Mouse (Mus musculus): ENCODE data around the gene Chrm3. TPM values are rescaled to one million over a fixed set of nuclear protein-coding genes. Genes with fewer than 3 reads are reported as not detected.

The Chrm3 gene
- polyA plus RNA-seq, 1 experiment from 2014 or later, result 1.2 TPM

DNA sequence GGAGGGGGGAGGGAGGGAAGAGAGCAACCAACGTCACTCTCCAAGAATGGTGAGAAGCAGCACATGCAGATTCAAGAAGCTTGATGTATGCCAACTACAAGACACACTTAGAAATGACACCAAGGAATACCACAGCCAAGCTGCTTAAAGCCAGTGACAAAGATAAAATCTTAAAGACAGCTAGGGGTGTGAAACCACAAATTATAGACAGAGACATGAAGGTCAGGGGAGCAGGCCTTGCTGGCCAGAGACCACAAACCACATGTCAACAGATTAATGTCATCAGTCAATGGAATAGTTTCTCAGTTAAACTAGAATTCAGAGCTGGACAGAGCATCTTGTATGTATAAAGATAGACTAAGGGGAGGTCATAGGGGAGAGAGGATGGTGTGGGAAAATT is 341.4 kb downstream of the Chrm3 start:
- H3K36me3 ChIP-seq (ENCODE audit: control insufficient read depth, insufficient read depth, low read length), result no peaks in the 10 kb centered on the region
- WGBS, result 56% methylated on average over 1 of the region's 1 CpGs
- no peak overlapping the region for H3K27ac ChIP-seq (replicated peaks in 1 of 2; ENCODE audit: control insufficient read depth in 1 of 2, insufficient read depth in 1 of 2, low read depth in 2 of 2, low read length in 2 of 2)
- no peaks in the 10 kb centered on the region for H3K4me1 ChIP-seq (ENCODE audit: control insufficient read depth in 2 of 2, insufficient read depth in 2 of 2, low read length in 2 of 2)
- ATAC-seq (ENCODE audit: insufficient number of reproducible peaks, insufficient read depth, low FRiP score, low read depth), result no peak
- no peak overlapping the region for H3K9ac ChIP-seq (ENCODE audit: low read length)
- H3K4me3 ChIP-seq (ENCODE audit: control insufficient read depth in 1 of 2, insufficient read depth in 1 of 2, low read depth in 1 of 2, low read length in 2 of 2), result no peak overlapping the region
- H3K27me3 ChIP-seq (ENCODE audit: control insufficient read depth, insufficient read depth, low read length), result no peaks in the 10 kb centered on the region
- H3K4me2 ChIP-seq (ENCODE audit: low read length), result no peak overlapping the region
- no peaks in the 10 kb centered on the region for H3K9me3 ChIP-seq (ENCODE audit: control insufficient read depth, low read length)

- Histone ChIP-seq H3K27me3 (ENCODE audit: control insufficient read depth, insufficient read depth, low read length) (no peaks in the 10 kb centered on the region), H3K4me3 (ENCODE audit: control insufficient read depth in 1 of 2, insufficient read depth in 1 of 2, low read depth in 1 of 2, low read length in 2 of 2) (no peak overlapping the region), H3K9ac (ENCODE audit: low read length) (no peak overlapping the region), H3K27ac (replicated peaks in 1 of 2; ENCODE audit: control insufficient read depth in 1 of 2, insufficient read depth in 1 of 2, low read depth in 2 of 2, low read length in 2 of 2) (no peak overlapping the region), H3K4me1 (ENCODE audit: control insufficient read depth in 2 of 2, insufficient read depth in 2 of 2, low read length in 2 of 2) (no peaks in the 10 kb centered on the region), H3K36me3 (ENCODE audit: control insufficient read depth, insufficient read depth, low read length) (no peaks in the 10 kb centered on the region), H3K9me3 (ENCODE audit: control insufficient read depth, low read length) (no peaks in the 10 kb centered on the region), H3K4me2 (ENCODE audit: low read length) (no peak overlapping the region)
- 69% methylated on average over 4 of the region's 4 CpGs for WGBS
- no peak for ATAC-seq (ENCODE audit: insufficient number of reproducible peaks, insufficient read depth, low FRiP score, low read depth)
Observed at GRCm38 (mm10) chr13:10002916-10003315, 357.7 kb downstream of the Chrm3 start.

- WGBS, result 65% methylated on average over 2 of the region's 2 CpGs
- H3K4me1 ChIP-seq (ENCODE audit: control insufficient read depth in 2 of 2, insufficient read depth in 2 of 2, low read length in 2 of 2), result no peaks in the 10 kb centered on the region
- H3K4me3 ChIP-seq (ENCODE audit: control insufficient read depth in 1 of 2, insufficient read depth in 1 of 2, low read depth in 1 of 2, low read length in 2 of 2), result no peak overlapping the region
- H3K9me3 ChIP-seq (ENCODE audit: control insufficient read depth, low read length), result no peaks in the 10 kb centered on the region
- no peak for ATAC-seq (ENCODE audit: insufficient number of reproducible peaks, insufficient read depth, low FRiP score, low read depth)
- H3K4me2 ChIP-seq (ENCODE audit: low read length), result no peak overlapping the region
- no peak overlapping the region for H3K9ac ChIP-seq (ENCODE audit: low read length)
- no peaks in the 10 kb centered on the region for H3K27me3 ChIP-seq (ENCODE audit: control insufficient read depth, insufficient read depth, low read length)
- no peak overlapping the region for H3K27ac ChIP-seq (replicated peaks in 1 of 2; ENCODE audit: control insufficient read depth in 1 of 2, insufficient read depth in 1 of 2, low read depth in 2 of 2, low read length in 2 of 2)
- H3K36me3 ChIP-seq (ENCODE audit: control insufficient read depth, insufficient read depth, low read length), result no peaks in the 10 kb centered on the region
Observed at GRCm38 (mm10) chr13:9997664-9998328, 362.9 kb downstream of the Chrm3 start.

- Histone ChIP-seq H3K9me3 (ENCODE audit: control insufficient read depth, low read length) (no peaks in the 10 kb centered on the region), H3K4me3 (ENCODE audit: control insufficient read depth in 1 of 2, insufficient read depth in 1 of 2, low read depth in 1 of 2, low read length in 2 of 2) (no peak overlapping the region), H3K4me1 (ENCODE audit: control insufficient read depth in 2 of 2, insufficient read depth in 2 of 2, low read length in 2 of 2) (no peaks in the 10 kb centered on the region), H3K27ac (replicated peaks in 1 of 2; ENCODE audit: control insufficient read depth in 1 of 2, insufficient read depth in 1 of 2, low read depth in 2 of 2, low read length in 2 of 2) (no peak overlapping the region), H3K27me3 (ENCODE audit: control insufficient read depth, insufficient read depth, low read length) (no peaks in the 10 kb centered on the region), H3K36me3 (ENCODE audit: control insufficient read depth, insufficient read depth, low read length) (no peaks in the 10 kb centered on the region), H3K9ac (ENCODE audit: low read length) (no peak overlapping the region), H3K4me2 (ENCODE audit: low read length) (no peak overlapping the region)
- 62% methylated on average over 1 of the region's 1 CpGs for WGBS
- no peak for ATAC-seq (ENCODE audit: insufficient number of reproducible peaks, insufficient read depth, low FRiP score, low read depth)
Observed at GRCm38 (mm10) chr13:9995852-9996251, 364.8 kb downstream of the Chrm3 start.

DNA sequence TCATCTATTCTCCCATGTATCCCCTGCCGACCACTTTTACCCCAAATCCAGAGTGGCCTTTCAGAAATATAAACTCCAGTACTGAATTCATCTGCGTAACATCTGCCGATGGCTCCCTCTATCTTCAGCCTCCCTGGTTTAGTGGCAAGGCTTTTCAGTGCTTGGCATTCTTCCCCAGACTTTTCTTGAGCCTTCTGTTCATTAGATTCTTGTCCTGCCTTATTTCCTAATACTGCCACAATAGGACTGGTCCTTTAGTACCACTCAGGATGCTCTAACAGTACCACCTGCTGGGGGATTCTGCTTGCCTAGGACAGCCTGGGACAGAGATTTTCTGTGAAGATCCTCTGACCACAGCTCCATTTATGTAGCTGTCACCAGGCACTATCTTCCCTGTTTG is 367.1 kb downstream of the Chrm3 start:
- no peaks in the 10 kb centered on the region for H3K27me3 ChIP-seq (ENCODE audit: control insufficient read depth, insufficient read depth, low read length)
- H3K9ac ChIP-seq (ENCODE audit: low read length), result no peak overlapping the region
- ATAC-seq (ENCODE audit: insufficient number of reproducible peaks, insufficient read depth, low FRiP score, low read depth), result no peak
- H3K4me3 ChIP-seq (ENCODE audit: control insufficient read depth in 1 of 2, insufficient read depth in 1 of 2, low read depth in 1 of 2, low read length in 2 of 2), result no peak overlapping the region
- WGBS, result 82% methylated on average over 3 of the region's 3 CpGs
- no peak overlapping the region for H3K4me2 ChIP-seq (ENCODE audit: low read length)
- no peaks in the 10 kb centered on the region for H3K9me3 ChIP-seq (ENCODE audit: control insufficient read depth, low read length)
- H3K27ac ChIP-seq (replicated peaks in 1 of 2; ENCODE audit: control insufficient read depth in 1 of 2, insufficient read depth in 1 of 2, low read depth in 2 of 2, low read length in 2 of 2), result no peak overlapping the region
- no peaks in the 10 kb centered on the region for H3K4me1 ChIP-seq (ENCODE audit: control insufficient read depth in 2 of 2, insufficient read depth in 2 of 2, low read length in 2 of 2)
- no peaks in the 10 kb centered on the region for H3K36me3 ChIP-seq (ENCODE audit: control insufficient read depth, insufficient read depth, low read length)

- H3K27me3 ChIP-seq (ENCODE audit: control insufficient read depth, insufficient read depth, low read length), result no peaks in the 10 kb centered on the region
- WGBS, result 69% methylated on average over 2 of the region's 2 CpGs
- no peaks in the 10 kb centered on the region for H3K4me1 ChIP-seq (ENCODE audit: control insufficient read depth in 2 of 2, insufficient read depth in 2 of 2, low read length in 2 of 2)
- H3K36me3 ChIP-seq (ENCODE audit: control insufficient read depth, insufficient read depth, low read length), result no peaks in the 10 kb centered on the region
- H3K4me3 ChIP-seq (ENCODE audit: control insufficient read depth in 1 of 2, insufficient read depth in 1 of 2, low read depth in 1 of 2, low read length in 2 of 2), result no peak overlapping the region
- ATAC-seq (ENCODE audit: insufficient number of reproducible peaks, insufficient read depth, low FRiP score, low read depth), result no peak
- H3K9me3 ChIP-seq (ENCODE audit: control insufficient read depth, low read length), result no peaks in the 10 kb centered on the region
- no peak overlapping the region for H3K9ac ChIP-seq (ENCODE audit: low read length)
- no peak overlapping the region for H3K4me2 ChIP-seq (ENCODE audit: low read length)
- H3K27ac ChIP-seq (replicated peaks in 1 of 2; ENCODE audit: control insufficient read depth in 1 of 2, insufficient read depth in 1 of 2, low read depth in 2 of 2, low read length in 2 of 2), result no peak overlapping the region
Observed at GRCm38 (mm10) chr13:9992640-9993039, 368.0 kb downstream of the Chrm3 start.

GRCm38 (mm10) chr13:9985648-9986047 is 375.0 kb downstream of the Chrm3 start:
- H3K4me2 ChIP-seq (ENCODE audit: low read length), result no peak overlapping the region
- H3K27ac ChIP-seq (replicated peaks in 1 of 2; ENCODE audit: control insufficient read depth in 1 of 2, insufficient read depth in 1 of 2, low read depth in 2 of 2, low read length in 2 of 2), result no peak overlapping the region
- no peak for ATAC-seq (ENCODE audit: insufficient number of reproducible peaks, insufficient read depth, low FRiP score, low read depth)
- no peak overlapping the region for H3K4me3 ChIP-seq (ENCODE audit: control insufficient read depth in 1 of 2, insufficient read depth in 1 of 2, low read depth in 1 of 2, low read length in 2 of 2)
- 29% methylated on average over 6 of the region's 6 CpGs for WGBS
- no peak overlapping the region for H3K9ac ChIP-seq (ENCODE audit: low read length)
- H3K27me3 ChIP-seq (ENCODE audit: control insufficient read depth, insufficient read depth, low read length), result no peaks in the 10 kb centered on the region
- H3K9me3 ChIP-seq (ENCODE audit: control insufficient read depth, low read length), result no peaks in the 10 kb centered on the region
- peaks cover 3 to 8% of the 10 kb centered on the region in 2 experiments; a peak in 3 of 4 replicates for H3K4me1 ChIP-seq (ENCODE audit: control insufficient read depth in 2 of 2, insufficient read depth in 2 of 2, low read length in 2 of 2)
- no peaks in the 10 kb centered on the region for H3K36me3 ChIP-seq (ENCODE audit: control insufficient read depth, insufficient read depth, low read length)

- 63% methylated on average over 2 of the region's 2 CpGs for WGBS
- no peaks in the 10 kb centered on the region for H3K9me3 ChIP-seq (ENCODE audit: control insufficient read depth, low read length)
- no peak overlapping the region for H3K9ac ChIP-seq (ENCODE audit: low read length)
- H3K27me3 ChIP-seq (ENCODE audit: control insufficient read depth, insufficient read depth, low read length), result no peaks in the 10 kb centered on the region
- no peak for ATAC-seq (ENCODE audit: insufficient number of reproducible peaks, insufficient read depth, low FRiP score, low read depth)
- H3K4me2 ChIP-seq (ENCODE audit: low read length), result no peak overlapping the region
- H3K36me3 ChIP-seq (ENCODE audit: control insufficient read depth, insufficient read depth, low read length), result no peaks in the 10 kb centered on the region
- H3K27ac ChIP-seq (replicated peaks in 1 of 2; ENCODE audit: control insufficient read depth in 1 of 2, insufficient read depth in 1 of 2, low read depth in 2 of 2, low read length in 2 of 2), result no peak overlapping the region
- H3K4me3 ChIP-seq (ENCODE audit: control insufficient read depth in 1 of 2, insufficient read depth in 1 of 2, low read depth in 1 of 2, low read length in 2 of 2), result no peak overlapping the region
- peaks cover 3 to 8% of the 10 kb centered on the region in 2 experiments; a peak in 3 of 4 replicates for H3K4me1 ChIP-seq (ENCODE audit: control insufficient read depth in 2 of 2, insufficient read depth in 2 of 2, low read length in 2 of 2)
Observed at GRCm38 (mm10) chr13:9983293-9983692, 377.4 kb downstream of the Chrm3 start.
